Mouse (Mus musculus) embryonic fibroblast, embryonic 13.5 days (primary cell): ENCODE measurements around the gene Cdkl3.

Experiments
- CTCF ChIP-seq: IDR thresholded peaks from 2 replicates; pipeline ENCODE4 v1.5.1; 2011; ENCODE audit warnings: mild to moderate bottlenecking, control low read depth, low read length, moderate library complexity, borderline replicate concordance; ENCODE audit not compliant: insufficient read depth
- POLR2A ChIP-seq: IDR thresholded peaks from 2 replicates; pipeline ENCODE4 v1.6.1; 2011; ENCODE audit warnings: low read depth, mild to moderate bottlenecking, control low read depth, low read length, moderate library complexity

DNA sequence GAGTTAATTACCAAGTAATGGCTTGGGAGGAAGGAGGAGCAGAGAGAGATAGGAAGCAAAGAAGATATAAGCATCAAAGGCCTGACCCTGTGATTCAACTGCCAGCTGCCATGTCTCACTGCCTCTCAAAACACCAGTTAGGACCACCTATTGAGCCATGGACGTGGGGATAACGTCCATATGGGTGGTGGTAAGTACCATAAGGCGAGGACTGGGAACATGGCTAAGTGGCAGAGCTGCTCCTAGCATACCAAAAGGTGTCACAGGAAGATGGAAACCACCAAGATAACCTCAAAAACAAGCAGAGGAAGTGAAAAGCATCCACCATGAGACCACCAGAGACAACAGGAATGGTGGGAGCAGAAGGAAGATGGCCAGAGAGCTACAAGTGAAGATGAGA is 123.1 kb downstream of the Cdkl3 start:
- TF ChIP-seq CTCF (no peak), POLR2A (no peak)
